Mouse (Mus musculus) MEL (cell line): ENCODE measurements around the gene Gprc5b. TPM values are rescaled to one million over a fixed set of nuclear protein-coding genes. Genes with fewer than 3 reads are reported as not detected.

Source experiments
- DNase-seq: peaks from one replicate; pipeline ENCODE4 v3.0.0; 2011; ENCODE audit warnings: low read depth, low spot score
- H3K27ac ChIP-seq: 2 replicates; pipeline ENCODE4 v1.5.1; 2012; ENCODE audit warnings: low read depth, mild to moderate bottlenecking, control low read depth, low read length, moderate library complexity; ENCODE audit not compliant: control insufficient read depth
- H3K27me3 ChIP-seq, 2 experiments: fragments of 150-350 bp in 1 of 2; sonication (generic) in 1 of 2; 2 replicates each; pipeline ENCODE4 v1.6.1; 2012; ENCODE audit warnings: low read length in 2 of 2, mild to moderate bottlenecking in 2 of 2, improper control_type of control experiment in 1 of 2, moderate library complexity in 1 of 2; ENCODE audit not compliant: insufficient read depth in 2 of 2, control insufficient read depth in 1 of 2
- H3K36me3 ChIP-seq, 2 experiments: 2 replicates each; pipeline ENCODE4 v1.6.1; 2012 to 2014; ENCODE audit warnings: low read length in 2 of 2, improper control_type of control experiment in 1 of 2, inconsistent platforms in 1 of 2, mild to moderate bottlenecking in 1 of 2; ENCODE audit not compliant: insufficient read depth in 2 of 2, control insufficient read depth in 1 of 2
- H3K4me1 ChIP-seq, 2 experiments: fragments of 150-350 bp in 1 of 2; sonication (generic) in 1 of 2; 2 replicates each; pipeline ENCODE4 v1.6.1; 2012; ENCODE audit warnings: low read length in 2 of 2, improper control_type of control experiment in 1 of 2, mild to moderate bottlenecking in 1 of 2; ENCODE audit not compliant: insufficient read depth in 2 of 2, control insufficient read depth in 1 of 2
- H3K4me3 ChIP-seq, 2 experiments: fragments of 150-350 bp in 1 of 2; sonication (generic) in 1 of 2; 2 replicates each; pipeline ENCODE4 v1.5.1; 2012; ENCODE audit warnings: low read depth in 2 of 2, low read length in 2 of 2, mild to moderate bottlenecking in 2 of 2, moderate library complexity in 2 of 2, control low read depth in 1 of 2, improper control_type of control experiment in 1 of 2; ENCODE audit not compliant: control insufficient read depth in 1 of 2, insufficient read depth in 1 of 2
- H3K79me2 ChIP-seq: 2 replicates; pipeline ENCODE4 v1.6.1; 2012; ENCODE audit warnings: mild to moderate bottlenecking, low read length, moderate library complexity; ENCODE audit not compliant: control insufficient read depth, poor library complexity, insufficient read depth
- H3K9ac ChIP-seq: 2 replicates; pipeline ENCODE4 v1.6.1; 2012; ENCODE audit warnings: low read depth, mild to moderate bottlenecking, control low read depth, low read length, moderate library complexity; ENCODE audit not compliant: control insufficient read depth, poor library complexity, severe bottlenecking
- H3K9me3 ChIP-seq: fragments of 150-350 bp; sonication (generic); replicated peaks from 2 replicates; pipeline ENCODE4 v1.6.1; 2012; ENCODE audit warnings: mild to moderate bottlenecking, low read length, improper control_type of control experiment, moderate library complexity; ENCODE audit not compliant: insufficient read depth
- BHLHE40 ChIP-seq: IDR thresholded peaks from 2 replicates; pipeline ENCODE4 v1.6.1; 2012; ENCODE audit warnings: low read depth, mild to moderate bottlenecking, inconsistent platforms, low read length, improper control_type of control experiment, borderline replicate concordance
- CTCF ChIP-seq, 3 experiments: IDR thresholded peaks in 2 of 3; conservative IDR thresholded peaks in 1 of 3; 2 replicates each; pipeline ENCODE4 v1.5.1; 2011 to 2012; ENCODE audit warnings: low read length in 3 of 3, low read depth in 2 of 3, mild to moderate bottlenecking in 2 of 3, improper control_type of control experiment in 1 of 3, inconsistent platforms in 1 of 3, mixed read lengths in 1 of 3, moderate library complexity in 1 of 3; ENCODE audit not compliant: control insufficient read depth in 1 of 3, insufficient read depth in 1 of 3, poor library complexity in 1 of 3, severe bottlenecking in 1 of 3
- ELF1 ChIP-seq: IDR thresholded peaks from 2 replicates; pipeline ENCODE4 v1.6.1; 2014; ENCODE audit warnings: low read depth, mild to moderate bottlenecking, inconsistent platforms, low read length, improper control_type of control experiment, moderate library complexity
- EP300 ChIP-seq, 2 experiments: IDR thresholded peaks; 2 replicates each; pipeline ENCODE4 v1.6.1; 2011; ENCODE audit warnings: improper control_type of control experiment in 2 of 2, low read length in 2 of 2, low read depth in 1 of 2, mild to moderate bottlenecking in 1 of 2
- ETS1 ChIP-seq: IDR thresholded peaks from 2 replicates; pipeline ENCODE4 v1.6.1; 2012; ENCODE audit warnings: low read depth, mild to moderate bottlenecking, inconsistent platforms, low read length, improper control_type of control experiment, moderate library complexity
- GATA1 ChIP-seq: IDR thresholded peaks from 2 replicates; pipeline ENCODE4 v1.6.1; 2011; ENCODE audit warnings: low read depth, low read length, improper control_type of control experiment
- HCFC1 ChIP-seq: IDR thresholded peaks from 2 replicates; pipeline ENCODE4 v1.6.1; 2012; ENCODE audit warnings: low read depth, mild to moderate bottlenecking, inconsistent platforms, low read length, improper control_type of control experiment, moderate library complexity
- MAX ChIP-seq: IDR thresholded peaks from 2 replicates; pipeline ENCODE4 v1.6.1; 2011; ENCODE audit warnings: low read length, improper control_type of control experiment
- MEF2A ChIP-seq: IDR thresholded peaks from 2 replicates; pipeline ENCODE4 v1.6.1; 2014; ENCODE audit warnings: low read depth, mild to moderate bottlenecking, inconsistent platforms, low read length, improper control_type of control experiment; ENCODE audit not compliant: poor library complexity, insufficient replicate concordance, severe bottlenecking; ENCODE audit errors: extremely low read depth
- MXI1 ChIP-seq: IDR thresholded peaks from 2 replicates; pipeline ENCODE4 v1.6.1; 2011; ENCODE audit warnings: mild to moderate bottlenecking, low read depth, low read length, improper control_type of control experiment
- RAD21 ChIP-seq: IDR thresholded peaks from 2 replicates; pipeline ENCODE4 v1.6.1; 2011; ENCODE audit warnings: mild to moderate bottlenecking, low read depth, low read length, improper control_type of control experiment
- RCOR1 ChIP-seq: IDR thresholded peaks from 2 replicates; pipeline ENCODE4 v1.6.1; 2012; ENCODE audit warnings: low read depth, mild to moderate bottlenecking, inconsistent platforms, low read length, improper control_type of control experiment
- SIN3A ChIP-seq: IDR thresholded peaks from 2 replicates; pipeline ENCODE4 v1.6.1; 2012; ENCODE audit warnings: low read length, improper control_type of control experiment, inconsistent platforms
- TAL1 ChIP-seq: IDR thresholded peaks from 2 replicates; pipeline ENCODE4 v1.6.1; 2012; ENCODE audit warnings: mild to moderate bottlenecking, inconsistent platforms, low read length, moderate library complexity, mixed read lengths
- TCF12 ChIP-seq: IDR thresholded peaks from 2 replicates; pipeline ENCODE4 v1.6.1; 2014; ENCODE audit warnings: low read depth, mild to moderate bottlenecking, inconsistent platforms, low read length, improper control_type of control experiment, moderate library complexity
- USF1 ChIP-seq: IDR thresholded peaks from 2 replicates; pipeline ENCODE4 v1.6.1; 2014; ENCODE audit warnings: low read depth, mild to moderate bottlenecking, inconsistent platforms, low read length, improper control_type of control experiment, moderate library complexity
- ZKSCAN1 ChIP-seq: IDR thresholded peaks from 2 replicates; pipeline ENCODE4 v1.6.1; 2012; ENCODE audit warnings: low read depth, mild to moderate bottlenecking, inconsistent platforms, low read length, improper control_type of control experiment, moderate library complexity
- ZNF384 ChIP-seq: IDR thresholded peaks from 2 replicates; pipeline ENCODE4 v1.6.1; 2012; ENCODE audit warnings: low read depth, mild to moderate bottlenecking, inconsistent platforms, low read length, improper control_type of control experiment
- polyA plus RNA-seq, 2 experiments: library from polyadenylated mRNA; stranded (reverse) in 1 of 2; unstranded in 1 of 2; fragments of >175 nt in 1 of 2; fragments of >200 nt in 1 of 2; gene quantifications; 2 replicates each; pipeline versions ENCODE4 v1.2.1 to v1.2.4; 2012; ENCODE audit warnings: low replicate concordance in 2 of 2, low read depth in 1 of 2; ENCODE audit not compliant: insufficient read length in 2 of 2, insufficient read depth in 1 of 2, missing spikeins in 1 of 2
- total RNA-seq: library from RNA; depleted of rRNA; stranded (reverse); fragments of 300-350 nt; gene quantifications from 2 replicates; pipeline ENCODE4 v1.2.3, GENCODE M21; 2012

Gene Gprc5b
- total and polyA plus RNA-seq, 3 experiments = not detected

DNA sequence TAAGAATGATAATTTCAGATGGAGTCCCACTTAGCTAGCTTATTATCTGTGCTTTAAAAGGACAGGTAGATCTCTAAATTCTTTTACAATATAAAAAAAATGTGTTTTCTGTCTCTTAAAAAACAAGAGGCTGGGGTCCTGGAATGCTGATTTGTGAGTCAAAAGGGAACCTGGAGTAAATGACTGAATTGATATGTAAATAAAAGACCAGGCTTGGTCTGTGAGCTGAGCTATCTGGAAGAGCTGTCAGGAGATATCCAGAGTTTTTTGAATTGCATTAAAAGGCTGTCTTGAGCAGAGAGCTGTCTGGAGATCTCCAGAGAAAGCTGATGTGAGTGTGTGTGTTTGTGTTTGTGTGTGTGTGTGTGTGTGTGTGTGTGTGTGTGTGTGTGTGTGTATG lies 42.6 kb upstream of the Gprc5b start:
- Histone ChIP-seq H3K9ac (no peak overlapping the region), H3K27me3 (no peaks in the 10 kb centered on the region), H3K36me3 (peaks cover 0 to 6% of the 10 kb centered on the region in 2 experiments; a peak in 2 of 4 replicates), H3K79me2 (no peaks in the 10 kb centered on the region), H3K27ac (no peak overlapping the region)
- TF ChIP-seq MAX = no peak
- no peak for TF ChIP-seq CTCF (IDR thresholded peaks at IDR 0.05 in 2 of 3, conservative IDR thresholded peaks at IDR 0.05 in 1 of 3; ENCODE audit: control insufficient read depth in 1 of 3, insufficient read depth in 1 of 3, low read depth in 2 of 3, low read length in 3 of 3, poor library complexity in 1 of 3, severe bottlenecking in 1 of 3)
- TF ChIP-seq, all 39 proteins: peak for 0
- no peak for DNase-seq
- Histone ChIP-seq H3K4me1 (peaks cover 0 to 14% of the 10 kb centered on the region in 2 experiments; a peak in 2 of 4 replicates), H3K4me3 (no peak overlapping the region), H3K9me3 (no peaks in the 10 kb centered on the region)

DNA sequence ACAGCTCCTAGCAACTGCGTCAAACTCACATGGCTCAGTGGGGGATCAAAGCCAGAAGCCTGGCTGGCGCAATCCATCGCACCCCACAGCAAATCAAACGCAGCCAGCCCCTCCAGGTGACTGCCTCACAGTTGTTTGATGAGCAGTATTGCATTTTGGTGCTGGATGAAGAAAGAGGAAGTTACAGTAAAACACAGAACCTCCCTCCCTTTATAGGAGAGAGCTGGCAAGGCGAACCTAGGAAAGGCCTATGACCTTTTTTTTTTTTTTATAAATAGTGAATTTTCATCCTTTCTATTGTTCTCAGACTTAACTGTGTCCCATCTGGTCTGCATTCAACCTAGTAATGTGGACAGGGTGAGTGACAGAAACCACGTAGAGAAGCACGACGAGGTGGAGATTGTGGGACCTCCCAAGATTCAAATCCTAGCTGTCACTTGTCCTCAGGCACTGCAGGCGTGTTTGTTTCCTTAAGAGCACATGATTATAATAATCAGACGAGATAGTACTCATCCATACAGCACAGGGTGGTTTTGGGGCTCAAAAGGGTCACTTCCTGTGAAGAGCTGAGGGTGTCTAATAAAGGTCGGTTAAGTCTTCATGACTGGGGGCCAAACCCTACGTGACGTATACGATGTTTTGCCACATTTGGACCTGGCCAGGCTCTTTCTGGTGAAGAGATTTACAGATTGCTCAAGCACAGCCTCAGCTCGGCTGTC lies 39.4 kb upstream of the Gprc5b start:
- TF ChIP-seq MAX (peak; percentile 70), EP300 (IDR thresholded peaks at IDR 0.05; ENCODE audit: low read depth in 1 of 2, low read length in 2 of 2) (peak; percentile 54 to 76), ZNF384 (peak; percentile 81), ETS1 (0 out of 2 replicates have a peak, but pooled peaks have one; percentile 17), GATA1 (peak; percentile 76), TCF12 (peak; percentile 81), BHLHE40 (peak; percentile 71; the same call in 1 of the 2 replicates), MXI1 (peak; percentile 40; the same call in 1 of the 2 replicates), TAL1 (peak; percentile 45), ZKSCAN1 (no peak), RCOR1 (peak; percentile 76), USF1 (peak; percentile 43; the same call in 1 of the 2 replicates), ELF1 (no peak), SIN3A (peak; percentile 63), HCFC1 (0 out of 2 replicates have a peak, but pooled peaks have one; percentile 19), MEF2A (no peak), RAD21 (no peak)
- TF ChIP-seq, all 39 proteins: peak for 13
- no peaks in the 10 kb centered on the region for H3K9me3 ChIP-seq
- H3K36me3 ChIP-seq = peaks cover 0 to 6% of the 10 kb centered on the region in 2 experiments; a peak in 2 of 4 replicates

More for the DNA sequence above, 39.4 kb upstream of the Gprc5b start:
- peak; percentile 82 for DNase-seq
- no peaks in the 10 kb centered on the region for H3K79me2 ChIP-seq
- peaks cover 0 to 10% of the 10 kb centered on the region in 2 experiments; a peak in 2 of 4 replicates for H3K4me1 ChIP-seq
- no peaks in the 10 kb centered on the region; a peak in 1 of 4 replicates for H3K27me3 ChIP-seq
- no peak overlapping the region for H3K4me3 ChIP-seq
- H3K27ac ChIP-seq = peak overlapping the region; percentile 35
- no peak overlapping the region for H3K9ac ChIP-seq
